In the genomic region with DNA sequence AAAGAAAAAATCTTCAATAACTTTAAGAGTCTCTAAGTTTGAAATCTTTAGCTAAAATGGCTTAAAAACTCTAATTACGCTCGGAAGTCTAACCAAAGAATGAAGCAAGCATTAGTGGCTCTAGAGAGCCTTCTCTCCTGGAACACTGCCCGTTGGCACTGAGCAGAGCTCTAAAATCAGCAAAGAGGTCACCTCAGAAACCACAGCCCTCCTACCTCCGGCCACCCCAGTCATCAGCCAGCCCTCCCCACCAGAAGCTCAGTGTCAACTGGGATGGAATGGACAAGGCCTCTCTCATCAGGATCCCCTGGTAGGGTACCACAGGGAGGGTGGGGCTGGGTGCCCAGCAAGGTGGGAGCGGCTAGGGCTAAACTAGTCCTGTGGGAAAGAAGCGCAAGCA, we compare ENCODE assay signal across 10 mouse cellular contexts.
DNase-seq lines count a peak whose midpoint lies in the region; ATAC-seq and TF ChIP-seq lines count a peak whose summit lies in the region.
"Had no signal": no experiment of that assay in that cellular context is flagged by ENCODE, and none has a peak within 500 bp of the region (broad histone marks: within the 10 kb centered on the region; RNA-seq: fewer than 3 reads in every experiment).

No protein-coding gene starts in this region.

- no peak overlapping the region for H3K4me2 ChIP-seq in heart, embryonic 11.5 days
- no peak overlapping the region for H3K4me2 ChIP-seq in lung, embryonic 16.5 days (ENCODE audit: low read depth, low read length)

- no peaks in the 10 kb centered on the region for H3K9me3 ChIP-seq in heart, embryonic 11.5 days (replicated peaks; ENCODE audit: control insufficient read depth, low read length)
- no peaks in the 10 kb centered on the region for H3K9me3 ChIP-seq in lung, embryonic 16.5 days (ENCODE audit: control insufficient read depth, low read length)
- H3K9me3 ChIP-seq: hindbrain, embryonic 10.5 days had no signal

- peak; percentile 50 to 52 for DNase-seq in heart, adult 2 months
- peak; percentile 31 to 41 for DNase-seq in adrenal gland, adult 18-20 months (ENCODE audit: low spot score in 2 of 2)
- no peak for DNase-seq in thymus, postnatal 0 days (ENCODE audit: low spot score)
- DNase-seq in left cerebral cortex, postnatal 10 days (ENCODE audit: extremely low spot score in 1 of 2, low spot score in 2 of 2) = no peak
- DNase-seq in liver = no peak
- DNase-seq: right cerebral cortex, postnatal 14 days had no signal

- no peak for TF ChIP-seq POLR2A in heart, adult 2 months (IDR thresholded peaks at IDR 0.05; ENCODE audit: insufficient read depth, low read depth, low read length)

- intact Hi-C loops in heart, adult 2 months (cut with DNase I) = loop anchor here (5.0 kb wide), 1 partner anchor 48 kb away; no protein-coding TSS in a partner anchor
- intact Hi-C loops in left cerebral cortex, postnatal 10 days (cut with DNase I) = no loop called here

- WGBS in heart, adult 2 months = 50% methylated on average over 6 of the region's 6 CpGs
- WGBS in heart, embryonic 11.5 days (ENCODE audit: insufficient replicate concordance) = 85% methylated on average over 6 of the region's 6 CpGs
- WGBS in lung, embryonic 16.5 days = 56% methylated on average over 6 of the region's 6 CpGs

- no peaks in the 10 kb centered on the region for H3K79me2 ChIP-seq in heart, adult 2 months (replicated peaks; ENCODE audit: control insufficient read depth, insufficient read depth, low read length)

- no peak overlapping the region for H3K4me3 ChIP-seq in heart, adult 2 months
- no peak overlapping the region for H3K4me3 ChIP-seq in heart, embryonic 11.5 days (ENCODE audit: low read depth, low read length)
- H3K4me3 ChIP-seq in lung, embryonic 16.5 days (ENCODE audit: low read length) = no peak overlapping the region
- H3K4me3 ChIP-seq: hindbrain, embryonic 10.5 days had no signal

- ATAC-seq in heart, embryonic 11.5 days (replicated peaks; ENCODE audit: insufficient number of reproducible peaks, low FRiP score, low TSS enrichment) = no peak
- peak; percentile 65 for ATAC-seq in common myeloid progenitor, adult 5-6 weeks (replicated peaks; ENCODE audit: low read depth, poor library complexity, severe bottlenecking)
- peak; percentile 55 for ATAC-seq in lung, embryonic 16.5 days (ENCODE audit: low read depth)

- H3K27ac ChIP-seq in heart, adult 2 months = no peak overlapping the region
- no peak overlapping the region for H3K27ac ChIP-seq in heart, embryonic 11.5 days (ENCODE audit: low read depth, low read length)
- 0 out of 2 replicates have a peak overlapping the region, but pooled peaks have one; percentile 9 for H3K27ac ChIP-seq in lung, embryonic 16.5 days (ENCODE audit: low read length)
- H3K27ac ChIP-seq: hindbrain, embryonic 10.5 days had no signal

- TF ChIP-seq CTCF in heart, adult 2 months (IDR thresholded peaks at IDR 0.05) = no peak

- no peaks in the 10 kb centered on the region for H3K27me3 ChIP-seq in heart, adult 2 months (ENCODE audit: control insufficient read depth, insufficient read depth, low read length)
- no peaks in the 10 kb centered on the region for H3K27me3 ChIP-seq in heart, embryonic 11.5 days (ENCODE audit: control insufficient read depth, insufficient read depth, low read length)
- H3K27me3 ChIP-seq in lung, embryonic 16.5 days (ENCODE audit: control insufficient read depth, insufficient read depth, low read depth, low read length) = no peaks in the 10 kb centered on the region

- no peak for TF ChIP-seq EP300 in heart, adult 2 months (IDR thresholded peaks at IDR 0.05; ENCODE audit: insufficient read depth, low read depth, low read length)

- H3K36me3 ChIP-seq in heart, adult 2 months (ENCODE audit: control insufficient read depth, insufficient read depth, low read length) = no peaks in the 10 kb centered on the region
- H3K36me3 ChIP-seq in heart, embryonic 11.5 days (ENCODE audit: control insufficient read depth, insufficient read depth, low read length) = no peaks in the 10 kb centered on the region
- H3K36me3 ChIP-seq in lung, embryonic 16.5 days (ENCODE audit: control insufficient read depth, insufficient read depth, low read length) = no peaks in the 10 kb centered on the region

- H3K4me1 ChIP-seq in heart, adult 2 months (ENCODE audit: control insufficient read depth, insufficient read depth, low read length) = peaks cover 2% of the 10 kb centered on the region; the same call in 1 of the 2 replicates
- no peaks in the 10 kb centered on the region for H3K4me1 ChIP-seq in heart, embryonic 11.5 days (ENCODE audit: control insufficient read depth, insufficient read depth, low read length)
- H3K4me1 ChIP-seq in lung, embryonic 16.5 days (replicated peaks; ENCODE audit: control insufficient read depth, insufficient read depth, low read length) = peaks cover 16% of the 10 kb centered on the region

- no peak overlapping the region for H3K9ac ChIP-seq in heart, adult 2 months (ENCODE audit: low read depth, low read length)
- H3K9ac ChIP-seq in heart, embryonic 11.5 days (ENCODE audit: low read depth, low read length) = no peak overlapping the region
- H3K9ac ChIP-seq in lung, embryonic 16.5 days (ENCODE audit: low read length) = no peak overlapping the region

Comparison
In these comparisons a context has a peak if more than half of its experiments do, and no peak if none do; other contexts are left out.
1. DNase-seq: peak in heart, adult 2 months (2 of 2) and adrenal gland, adult 18-20 months (2 of 2); none in thymus, postnatal 0 days (single experiment), left cerebral cortex, postnatal 10 days (0 of 2) and liver (single experiment).